Mouse (Mus musculus): Measurements from ENCODE around the gene Sox12.
A peak's percentile ranks its signal among the peaks of the same experiment; 100 is the strongest.

Gene Sox12

GRCm38 (mm10) chr2:152406126-152406525, 8.3 kb upstream of the Sox12 start:
- peak; percentile 97 to 98 for DNase-seq (ENCODE audit: low spot score in 2 of 2)

- DNase-seq (ENCODE audit: low spot score in 2 of 2): no peak
These were observed 1.3 kb upstream of the Sox12 start for GRCm38 (mm10) chr2:152399122-152399542.

DNA sequence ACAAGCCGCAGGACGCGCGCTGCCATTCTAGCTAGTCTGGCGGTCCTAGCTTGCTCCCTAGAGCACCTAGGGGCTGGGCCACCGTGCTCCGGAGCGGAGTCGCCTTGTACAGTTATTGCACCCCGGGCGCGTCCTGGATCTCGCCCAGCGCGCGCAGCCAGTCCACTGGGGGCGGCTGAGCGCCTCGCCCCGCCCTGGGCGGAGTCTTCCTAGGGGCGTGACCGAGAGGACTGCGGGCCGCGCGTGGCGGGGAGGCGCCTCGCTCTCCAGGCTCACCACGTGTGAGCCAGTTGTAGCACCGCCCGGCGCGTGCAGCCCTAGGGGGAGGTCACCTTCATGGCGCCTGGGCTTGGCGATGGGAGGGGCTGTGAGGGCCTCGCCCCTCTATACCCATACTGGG, 828 bp upstream of the Sox12 start:
- DNase-seq (ENCODE audit: low spot score in 2 of 2): peak; percentile 86 to 89

DNA sequence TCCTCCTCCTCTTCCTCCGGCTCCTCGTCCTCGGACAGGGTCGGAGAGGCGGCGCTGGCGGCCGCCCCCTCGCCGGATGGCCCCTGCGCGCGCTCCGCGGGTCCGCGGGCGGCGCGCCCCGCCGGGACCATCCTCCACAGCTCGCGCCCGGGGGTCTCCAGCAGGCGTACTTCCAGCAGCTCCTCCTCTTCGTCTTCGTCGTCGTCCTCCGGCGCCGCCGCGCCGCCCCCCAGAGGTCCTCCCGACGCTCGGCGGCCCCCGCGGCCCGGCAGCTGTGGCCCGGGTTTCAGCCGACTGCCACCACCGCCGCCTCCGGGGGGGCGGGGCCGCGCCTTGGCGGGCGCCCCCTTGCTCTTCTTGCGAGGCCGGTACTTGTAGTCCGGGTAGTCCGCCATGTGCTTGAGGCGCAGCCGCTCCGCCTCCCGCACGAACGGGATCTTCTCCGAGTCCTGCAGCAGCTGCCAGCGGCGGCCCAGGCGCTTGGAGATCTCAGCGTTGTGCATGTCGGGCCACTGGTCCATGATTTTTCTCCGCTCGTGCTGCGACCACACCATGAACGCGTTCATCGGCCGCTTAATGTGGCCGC, 766 bp downstream of the Sox12 start:
- peak; percentile 83 to 87 for DNase-seq (ENCODE audit: low spot score in 2 of 2)

DNA sequence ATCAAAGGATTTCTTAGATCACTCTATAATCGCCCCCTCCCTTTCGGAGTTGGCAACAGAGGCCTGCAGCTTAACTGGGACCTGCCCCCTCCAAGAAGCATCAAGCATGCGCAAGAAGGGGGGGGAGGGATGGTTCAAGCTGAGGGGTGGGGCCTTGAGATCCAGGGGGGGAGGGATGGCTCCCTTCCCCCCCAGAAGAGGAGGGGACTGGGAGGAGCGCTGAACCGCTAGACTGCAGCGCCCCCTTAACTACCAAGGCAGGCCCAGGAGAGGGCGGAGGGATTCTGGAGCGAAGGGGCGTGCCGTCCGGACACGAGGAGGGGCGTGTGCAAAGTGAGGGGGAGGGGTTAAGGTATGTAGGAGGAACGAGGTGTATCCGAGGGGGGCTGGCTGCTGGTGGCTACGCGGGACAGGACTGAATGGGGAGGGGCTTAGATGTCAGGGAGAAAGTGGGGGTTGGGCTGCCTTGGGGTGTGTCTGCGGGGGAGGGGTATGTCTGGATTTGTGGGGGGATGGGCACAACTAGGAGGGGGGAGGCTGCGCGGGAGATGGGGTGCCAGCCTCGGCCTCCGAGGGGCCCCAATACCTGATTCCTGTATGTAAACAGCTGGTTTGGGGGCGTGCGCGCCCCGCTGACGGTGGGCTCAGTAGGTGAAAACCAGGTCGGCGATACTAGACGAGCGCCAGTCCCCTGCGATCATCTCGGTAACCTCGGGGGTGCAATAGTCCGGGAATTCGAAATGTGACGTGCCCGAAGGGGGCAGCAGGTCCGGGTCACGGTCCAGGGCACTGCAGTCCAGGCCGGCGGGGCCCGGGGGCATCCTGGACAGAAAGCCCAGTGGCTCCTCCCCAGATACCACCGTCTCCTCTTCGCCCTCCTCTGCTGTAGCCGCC, 1.5 kb downstream of the Sox12 start:
- DNase-seq (ENCODE audit: low spot score in 2 of 2): peak; percentile 88 to 89

- DNase-seq (ENCODE audit: low spot score in 2 of 2): no peak
These were observed 2.5 kb downstream of the Sox12 start for GRCm38 (mm10) chr2:152395271-152395920.

DNA sequence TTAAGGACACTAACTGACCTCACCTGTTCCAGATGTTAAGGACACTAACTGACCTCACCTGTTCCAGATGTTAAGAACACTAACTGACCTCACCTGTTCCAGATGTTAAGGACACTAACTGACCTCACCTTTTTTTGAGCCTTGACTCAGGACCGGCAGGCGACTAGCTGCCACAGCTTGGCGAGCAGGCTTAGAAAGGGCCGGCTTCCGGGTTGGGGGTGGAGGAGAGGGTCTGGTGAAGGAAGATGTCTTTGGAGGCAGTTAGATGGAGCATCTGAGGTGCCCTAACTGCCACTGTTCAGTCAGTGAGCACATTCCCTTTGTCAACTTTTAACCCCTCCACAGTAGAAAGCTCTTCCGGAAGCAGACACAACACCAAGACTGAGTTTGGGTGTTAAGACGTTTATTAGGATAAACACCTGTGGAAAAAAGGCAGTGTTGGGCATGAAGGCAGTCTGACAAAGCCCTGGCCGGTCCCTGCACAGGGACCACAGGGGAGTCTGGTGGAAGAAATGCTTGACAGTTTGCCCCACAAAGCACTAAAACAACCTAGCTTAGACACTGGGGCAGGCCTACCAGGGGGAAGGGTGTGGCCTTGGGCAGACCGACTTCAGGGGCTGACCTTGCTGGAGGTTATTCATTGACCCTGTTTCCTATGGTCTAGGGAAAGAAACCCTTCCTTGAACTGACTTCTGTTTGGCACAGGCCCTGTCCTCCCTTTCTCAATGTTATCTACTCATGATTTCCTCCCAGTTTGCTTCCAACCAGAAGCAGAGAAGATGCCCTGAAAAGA, 4.4 kb downstream of the Sox12 start:
- DNase-seq (ENCODE audit: low spot score in 2 of 2): no peak

GRCm38 (mm10) chr2:152392786-152393185, 5.1 kb downstream of the Sox12 start:
- DNase-seq (ENCODE audit: low spot score in 2 of 2): no peak

DNA sequence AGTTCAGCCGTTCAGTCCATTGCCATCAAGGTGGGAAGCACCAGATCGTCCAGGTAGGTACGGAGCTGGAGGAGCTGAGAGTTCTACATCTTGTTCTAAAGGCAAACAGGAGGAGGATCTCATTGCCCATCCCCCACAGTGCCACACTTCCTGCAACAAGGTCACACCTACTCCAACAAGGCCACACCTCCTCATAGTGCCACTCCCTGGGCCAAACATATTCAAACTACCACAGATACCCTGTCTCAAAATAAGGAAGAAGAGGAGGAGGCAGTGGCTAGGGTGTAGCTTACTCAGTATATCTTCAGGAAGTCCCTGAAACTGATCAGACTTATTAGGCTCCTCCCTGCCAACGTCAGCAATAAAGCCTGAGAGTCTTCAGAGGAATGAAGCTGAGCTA, 13.7 kb downstream of the Sox12 start:
- no peak for DNase-seq (ENCODE audit: low spot score in 2 of 2)

GRCm38 (mm10) chr2:152376345-152376741, 21.5 kb downstream of the Sox12 start, which contains the start of gene Nrsn2:
Nrsn2 (minus strand) TSS chr2:152376638.
- DNase-seq (ENCODE audit: low spot score in 2 of 2): no peak

DNA sequence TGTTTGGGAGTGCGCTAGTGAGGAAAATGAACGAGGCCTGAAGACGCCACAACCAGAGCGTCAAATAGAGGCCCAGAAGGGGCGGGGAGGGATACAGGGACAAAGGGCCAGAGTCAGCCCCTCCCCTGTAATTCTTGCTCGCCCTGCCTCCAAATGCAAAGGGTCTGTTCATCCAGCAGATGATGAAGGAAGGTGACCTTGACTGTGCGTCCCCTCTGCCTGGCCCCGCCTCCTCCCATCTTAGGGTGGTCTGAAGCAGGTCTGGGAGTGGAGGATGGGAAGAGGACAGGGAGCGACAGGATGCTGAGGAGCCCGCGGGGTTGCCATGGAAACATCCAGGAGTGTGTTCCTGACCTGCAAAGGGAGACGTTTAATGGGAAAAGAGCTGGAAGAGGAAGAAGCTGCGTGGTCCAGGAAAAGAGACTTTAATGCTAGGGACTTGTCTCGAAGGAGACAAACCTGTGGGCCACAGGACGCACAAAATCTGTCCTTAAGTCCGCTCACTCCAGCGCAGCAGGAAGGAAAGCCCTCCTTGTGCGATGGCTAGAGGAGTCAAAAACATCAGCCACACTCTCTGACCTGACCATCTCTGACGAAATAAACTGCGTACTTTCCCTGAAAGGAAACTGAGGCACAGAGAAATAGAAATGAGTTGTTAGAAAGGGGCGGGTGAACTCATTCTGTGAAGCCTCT, 22.1 kb downstream of the Sox12 start:
- DNase-seq (ENCODE audit: low spot score in 2 of 2): peak; percentile 41 to 46

GRCm38 (mm10) chr2:152373547-152373946, 24.3 kb downstream of the Sox12 start:
- DNase-seq (ENCODE audit: low spot score in 2 of 2): no peak

GRCm38 (mm10) chr2:152372661-152373060, 25.2 kb downstream of the Sox12 start:
- DNase-seq (ENCODE audit: low spot score in 2 of 2): no peak

- no peak for DNase-seq (ENCODE audit: low spot score in 2 of 2)
These were observed 25.8 kb downstream of the Sox12 start for GRCm38 (mm10) chr2:152372104-152372503.

DNA sequence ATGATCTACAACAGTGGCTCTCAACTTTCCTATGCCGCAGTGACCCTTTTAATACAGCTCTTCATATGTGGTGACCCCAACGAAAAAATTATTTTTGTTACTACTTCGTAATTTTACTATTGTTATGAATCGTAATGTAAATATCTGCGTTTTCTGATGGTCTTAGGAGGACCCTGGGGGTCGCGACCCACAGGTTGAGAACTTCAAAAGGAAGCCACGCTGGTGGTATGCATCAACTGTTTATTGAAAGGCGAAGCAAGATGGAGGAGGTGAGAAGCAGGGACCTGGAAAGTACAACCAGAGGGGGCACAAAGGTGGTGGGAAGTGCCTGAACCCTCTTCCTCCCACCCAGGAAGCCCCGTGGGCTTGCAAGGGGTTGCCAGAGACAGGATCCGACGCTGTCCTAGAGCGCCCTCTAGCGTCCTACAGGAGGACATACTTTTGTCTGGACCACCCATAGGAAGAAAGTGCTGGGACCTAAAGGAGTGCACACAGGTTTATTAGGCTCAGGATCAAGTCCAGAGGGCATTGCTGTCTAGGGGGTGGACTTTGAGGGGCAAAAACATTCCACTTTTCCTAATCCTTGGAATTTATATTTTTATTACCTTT, 29.2 kb downstream of the Sox12 start:
- DNase-seq (ENCODE audit: low spot score in 2 of 2): no peak

GRCm38 (mm10) chr2:152367917-152368316, 29.9 kb downstream of the Sox12 start:
- no peak for DNase-seq (ENCODE audit: low spot score in 2 of 2)

- peak; percentile 23 to 29 for DNase-seq (ENCODE audit: low spot score in 2 of 2)
These were observed 34.4 kb downstream of the Sox12 start for GRCm38 (mm10) chr2:152363245-152364147.

- no peak for DNase-seq (ENCODE audit: low spot score in 2 of 2)
These were observed 36.7 kb downstream of the Sox12 start for GRCm38 (mm10) chr2:152361193-152361592.

DNA sequence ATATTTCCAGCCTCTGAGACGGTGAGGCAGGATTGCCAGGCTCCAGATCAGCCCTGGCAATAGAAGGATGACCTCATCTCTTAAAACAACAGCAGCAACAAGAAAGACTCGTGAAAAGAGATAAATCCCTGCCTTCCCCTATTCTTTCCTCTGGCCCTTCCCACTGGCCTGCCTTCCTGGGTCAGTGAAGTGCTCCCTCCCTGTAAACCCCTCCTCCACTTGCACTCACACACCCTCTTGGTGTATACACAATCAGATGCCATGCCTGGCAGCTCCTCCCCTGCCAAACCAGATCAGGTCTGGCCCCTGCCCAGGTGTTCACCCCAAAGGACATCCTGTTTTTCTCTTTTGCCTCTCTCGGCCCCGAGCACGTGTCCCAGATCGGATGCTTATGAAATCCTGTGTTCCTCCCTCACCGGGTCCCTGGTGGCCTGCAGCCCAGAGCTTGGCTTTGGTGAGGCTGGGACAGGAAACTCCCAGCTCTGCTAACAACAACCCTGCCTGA, 37.5 kb downstream of the Sox12 start:
- no peak for DNase-seq (ENCODE audit: low spot score in 2 of 2)

All from right cerebral cortex, postnatal 36 days (tissue).